Mouse (Mus musculus): ENCODE results near the gene Zup1.

DNA sequence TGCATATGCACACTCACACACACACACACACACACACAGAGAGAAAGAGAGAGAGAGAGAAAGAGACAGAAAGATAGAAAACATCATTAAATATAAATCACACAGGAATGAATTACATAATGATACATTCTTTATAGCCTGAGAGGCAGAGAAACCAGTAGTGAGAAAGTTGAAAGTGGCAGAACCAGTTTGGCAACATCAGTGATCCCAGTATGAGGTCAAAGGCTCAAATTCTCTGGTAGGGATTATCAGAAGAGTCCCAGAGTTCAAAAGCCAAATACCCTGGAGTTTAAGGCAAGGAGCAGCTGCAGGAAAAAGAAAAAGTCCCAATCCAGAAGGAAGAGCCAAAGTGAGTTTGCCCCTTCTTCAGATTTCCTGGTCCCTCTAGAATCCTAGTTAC, 10.4 kb downstream of the Zup1 start:
- no peak for TF ChIP-seq CTCF (IDR thresholded peaks at IDR 0.05; ENCODE audit: extremely low read depth, insufficient read length, insufficient replicate concordance, low read depth, low read length)
- no peak for TF ChIP-seq POLR2A (IDR thresholded peaks at IDR 0.05; ENCODE audit: low read depth, low read length)
